Mouse (Mus musculus): ENCODE data around the gene Asic2. TPM values are rescaled to one million over a fixed set of nuclear protein-coding genes. Genes with fewer than 3 reads are reported as not detected.

Asic2 gene
- polyA plus RNA-seq, 1 experiment = not detected

DNA sequence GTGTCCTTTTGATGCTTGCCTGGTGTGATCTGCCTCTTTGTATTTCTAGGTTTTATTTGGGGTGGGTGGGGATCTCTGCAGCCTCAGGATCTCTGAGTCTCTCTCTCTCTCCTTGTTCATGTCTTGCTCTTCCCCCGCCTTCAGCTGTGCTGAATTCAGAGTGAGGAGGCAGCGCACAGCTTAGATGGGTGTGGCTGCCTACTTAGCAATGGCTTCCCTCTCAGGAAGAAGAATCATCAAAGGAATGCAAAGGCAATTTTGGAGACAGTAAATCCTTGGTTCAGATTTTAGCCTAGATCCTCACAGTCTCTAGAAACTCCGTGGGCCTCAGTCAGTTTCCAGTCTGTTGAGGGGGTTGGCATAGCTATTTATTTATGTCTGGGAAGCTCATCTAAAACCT, 297.8 kb downstream of the Asic2 start:
- Histone ChIP-seq H3K36me3 (ENCODE audit: control insufficient read depth) (no peaks in the 10 kb centered on the region), H3K9me3 (ENCODE audit: control insufficient read depth, low read length) (no peaks in the 10 kb centered on the region), H3K27me3 (ENCODE audit: control insufficient read depth) (no peaks in the 10 kb centered on the region), H3K4me3 (replicated peaks) (no peak overlapping the region), H3K4me1 (ENCODE audit: control insufficient read depth) (no peaks in the 10 kb centered on the region)
- TF ChIP-seq GATA1 (IDR thresholded peaks at IDR 0.05; ENCODE audit: low read length) = no peak
- no peak for TF ChIP-seq TAL1 (IDR thresholded peaks at IDR 0.05; ENCODE audit: low read length)

- TF ChIP-seq GATA1 (IDR thresholded peaks at IDR 0.05; ENCODE audit: low read length) (no peak), TAL1 (IDR thresholded peaks at IDR 0.05; ENCODE audit: low read length) (no peak)
- H3K4me3 ChIP-seq (replicated peaks) = no peak overlapping the region
- no peaks in the 10 kb centered on the region for H3K4me1 ChIP-seq (ENCODE audit: control insufficient read depth)
- no peaks in the 10 kb centered on the region for H3K36me3 ChIP-seq (ENCODE audit: control insufficient read depth)
- H3K9me3 ChIP-seq (ENCODE audit: control insufficient read depth, low read length) = no peaks in the 10 kb centered on the region
- H3K27me3 ChIP-seq (ENCODE audit: control insufficient read depth) = no peaks in the 10 kb centered on the region
Observed at GRCm38 (mm10) chr11:81658850-81659249, 309.4 kb downstream of the Asic2 start.

DNA sequence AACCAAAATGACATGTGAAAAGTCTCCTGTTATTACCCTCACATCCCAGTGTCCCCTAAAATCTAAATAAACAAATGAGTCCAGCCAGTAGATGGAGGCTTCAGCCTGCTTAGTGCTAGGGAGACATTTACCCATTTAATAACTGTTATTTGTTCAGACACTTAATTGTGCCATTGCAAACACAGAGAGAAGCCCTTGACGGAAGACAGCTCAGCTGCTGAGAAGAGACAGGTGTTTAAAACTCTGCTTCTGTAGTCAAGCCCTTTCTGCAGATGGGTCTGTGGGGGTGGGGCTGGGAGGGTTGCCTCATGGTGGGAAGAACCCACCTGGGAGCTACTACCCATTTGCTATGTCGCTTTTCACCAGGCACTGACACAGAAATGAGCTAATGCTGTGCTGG, 311.1 kb downstream of the Asic2 start:
- no peaks in the 10 kb centered on the region for H3K36me3 ChIP-seq (ENCODE audit: control insufficient read depth)
- no peaks in the 10 kb centered on the region for H3K27me3 ChIP-seq (ENCODE audit: control insufficient read depth)
- no peaks in the 10 kb centered on the region for H3K9me3 ChIP-seq (ENCODE audit: control insufficient read depth, low read length)
- H3K4me1 ChIP-seq (ENCODE audit: control insufficient read depth) = no peaks in the 10 kb centered on the region
- H3K4me3 ChIP-seq (replicated peaks) = no peak overlapping the region
- no peak for TF ChIP-seq TAL1 (IDR thresholded peaks at IDR 0.05; ENCODE audit: low read length)
- TF ChIP-seq GATA1 (IDR thresholded peaks at IDR 0.05; ENCODE audit: low read length) = no peak

- Histone ChIP-seq H3K36me3 (ENCODE audit: control insufficient read depth) (no peaks in the 10 kb centered on the region), H3K4me1 (ENCODE audit: control insufficient read depth) (no peaks in the 10 kb centered on the region), H3K27me3 (ENCODE audit: control insufficient read depth) (no peaks in the 10 kb centered on the region), H3K4me3 (replicated peaks) (no peak overlapping the region), H3K9me3 (ENCODE audit: control insufficient read depth, low read length) (no peaks in the 10 kb centered on the region)
- TF ChIP-seq TAL1 (IDR thresholded peaks at IDR 0.05; ENCODE audit: low read length) (no peak), GATA1 (IDR thresholded peaks at IDR 0.05; ENCODE audit: low read length) (no peak)
Observed at GRCm38 (mm10) chr11:81647828-81648227, 320.4 kb downstream of the Asic2 start.

DNA sequence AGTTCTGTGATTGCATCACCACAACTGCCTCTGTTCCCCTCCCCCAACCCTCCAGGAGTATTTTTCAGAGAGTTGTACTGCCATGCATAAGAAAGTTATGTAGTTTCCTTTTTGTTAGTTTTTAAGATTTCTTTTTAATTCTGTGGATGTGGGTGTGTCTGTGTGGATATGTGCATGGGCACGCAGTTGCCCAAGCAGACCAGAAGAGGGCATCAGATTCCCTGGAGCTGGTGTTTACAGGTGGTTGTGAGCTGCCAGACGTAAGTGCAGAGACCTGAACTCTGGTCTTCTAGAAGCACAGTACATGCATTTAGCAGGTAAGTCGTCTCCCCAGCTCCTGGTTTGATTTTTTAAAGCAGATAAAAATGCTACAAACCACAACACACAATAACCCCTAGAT, 322.7 kb downstream of the Asic2 start:
- Histone ChIP-seq H3K4me3 (replicated peaks) (no peak overlapping the region), H3K4me1 (ENCODE audit: control insufficient read depth) (no peaks in the 10 kb centered on the region), H3K27me3 (ENCODE audit: control insufficient read depth) (no peaks in the 10 kb centered on the region), H3K9me3 (ENCODE audit: control insufficient read depth, low read length) (no peaks in the 10 kb centered on the region; the same call in 1 of the 2 replicates), H3K36me3 (ENCODE audit: control insufficient read depth) (no peaks in the 10 kb centered on the region)
- TF ChIP-seq GATA1 (IDR thresholded peaks at IDR 0.05; ENCODE audit: low read length) (no peak), TAL1 (IDR thresholded peaks at IDR 0.05; ENCODE audit: low read length) (no peak)

DNA sequence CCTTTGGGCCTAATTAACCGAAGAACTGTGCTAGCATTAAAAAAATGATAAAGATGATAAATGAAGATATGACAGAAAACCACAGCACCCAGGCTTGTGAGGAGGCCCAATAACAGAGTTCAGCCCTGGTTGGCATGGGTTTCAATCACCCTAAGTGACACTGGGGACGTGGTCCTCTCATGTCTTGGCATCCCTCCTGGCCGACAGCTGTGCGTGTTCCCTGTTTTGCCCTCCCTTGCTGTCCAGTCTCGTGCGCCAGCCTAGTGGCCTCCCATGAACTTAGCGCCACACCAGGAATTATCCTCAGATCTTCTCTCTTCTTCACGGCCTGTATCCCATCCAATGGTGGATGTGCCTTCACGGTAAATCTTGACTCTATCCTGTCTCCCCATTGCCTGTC, 331.9 kb downstream of the Asic2 start:
- H3K9me3 ChIP-seq (ENCODE audit: control insufficient read depth, low read length) = no peaks in the 10 kb centered on the region; the same call in 1 of the 2 replicates
- H3K4me3 ChIP-seq (replicated peaks) = no peak overlapping the region
- H3K4me1 ChIP-seq (ENCODE audit: control insufficient read depth) = no peaks in the 10 kb centered on the region
- no peaks in the 10 kb centered on the region for H3K36me3 ChIP-seq (ENCODE audit: control insufficient read depth)
- H3K27me3 ChIP-seq (ENCODE audit: control insufficient read depth) = no peaks in the 10 kb centered on the region
- no peak for TF ChIP-seq TAL1 (IDR thresholded peaks at IDR 0.05; ENCODE audit: low read length)
- TF ChIP-seq GATA1 (IDR thresholded peaks at IDR 0.05; ENCODE audit: low read length) = no peak

GRCm38 (mm10) chr11:81634360-81635350, 333.6 kb downstream of the Asic2 start:
- Histone ChIP-seq H3K27me3 (ENCODE audit: control insufficient read depth) (no peaks in the 10 kb centered on the region), H3K4me3 (replicated peaks) (no peak overlapping the region), H3K9me3 (ENCODE audit: control insufficient read depth, low read length) (peaks cover 5% of the 10 kb centered on the region; the same call in 1 of the 2 replicates), H3K36me3 (ENCODE audit: control insufficient read depth) (no peaks in the 10 kb centered on the region), H3K4me1 (ENCODE audit: control insufficient read depth) (no peaks in the 10 kb centered on the region)
- no peak for TF ChIP-seq GATA1 (IDR thresholded peaks at IDR 0.05; ENCODE audit: low read length)

- Histone ChIP-seq H3K9me3 (ENCODE audit: control insufficient read depth, low read length) (peaks cover 9% of the 10 kb centered on the region; the same call in 1 of the 2 replicates), H3K36me3 (ENCODE audit: control insufficient read depth) (no peaks in the 10 kb centered on the region), H3K27me3 (ENCODE audit: control insufficient read depth) (no peaks in the 10 kb centered on the region; the same call in 1 of the 2 replicates), H3K4me3 (replicated peaks) (no peak overlapping the region), H3K4me1 (ENCODE audit: control insufficient read depth) (no peaks in the 10 kb centered on the region)
- TF ChIP-seq TAL1 (IDR thresholded peaks at IDR 0.05; ENCODE audit: low read length) (no peak), GATA1 (IDR thresholded peaks at IDR 0.05; ENCODE audit: low read length) (no peak)
Observed at GRCm38 (mm10) chr11:81625199-81625598, 343.1 kb downstream of the Asic2 start.

GRCm38 (mm10) chr11:81620516-81620915, 347.7 kb downstream of the Asic2 start:
- no peak for TF ChIP-seq TAL1 (IDR thresholded peaks at IDR 0.05; ENCODE audit: low read length)
- no peak for TF ChIP-seq GATA1 (IDR thresholded peaks at IDR 0.05; ENCODE audit: low read length)
- Histone ChIP-seq H3K9me3 (ENCODE audit: control insufficient read depth, low read length) (no peaks in the 10 kb centered on the region), H3K36me3 (ENCODE audit: control insufficient read depth) (no peaks in the 10 kb centered on the region), H3K27me3 (ENCODE audit: control insufficient read depth) (no peaks in the 10 kb centered on the region), H3K4me3 (replicated peaks) (no peak overlapping the region), H3K4me1 (ENCODE audit: control insufficient read depth) (no peaks in the 10 kb centered on the region)
